Mouse (Mus musculus) lung, adult 18-20 months (tissue): ENCODE measurements around the gene Immp2l.

Source experiments
- DNase-seq, 2 experiments: peaks; one replicate each; pipeline ENCODE4 v3.0.0; 2022; ENCODE audit warnings: mixed read lengths in 2 of 2

The Immp2l gene

GRCm38 (mm10) chr12:41185509-41185908 lies 161.6 kb downstream of the Immp2l start:
- DNase-seq: no peak

GRCm38 (mm10) chr12:41192829-41193228 lies 168.9 kb downstream of the Immp2l start:
- no peak for DNase-seq

- DNase-seq: no peak
Observed at GRCm38 (mm10) chr12:41196374-41196773, 172.5 kb downstream of the Immp2l start.

DNA sequence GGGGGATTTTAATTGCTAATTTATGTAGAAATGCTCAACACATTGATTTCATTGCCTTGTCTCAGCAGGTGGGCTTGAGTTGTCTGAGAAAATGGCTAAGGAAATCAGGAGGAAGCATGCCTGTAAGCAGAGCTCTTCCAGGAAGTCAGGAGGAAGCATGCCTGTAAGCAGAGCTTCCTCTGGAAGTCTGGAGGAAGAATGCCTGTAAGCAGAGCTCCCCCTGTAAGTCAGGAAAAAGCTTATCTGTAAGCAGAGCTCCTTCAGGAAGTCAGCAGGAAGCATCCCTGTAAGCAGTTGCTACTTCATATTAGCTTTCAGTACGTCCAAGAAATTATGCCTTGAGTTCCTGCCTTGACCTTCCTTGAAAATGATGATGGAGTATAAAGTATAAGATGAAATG lies 191.3 kb downstream of the Immp2l start:
- peak in 1 of 2 experiments; percentile 4 for DNase-seq

DNA sequence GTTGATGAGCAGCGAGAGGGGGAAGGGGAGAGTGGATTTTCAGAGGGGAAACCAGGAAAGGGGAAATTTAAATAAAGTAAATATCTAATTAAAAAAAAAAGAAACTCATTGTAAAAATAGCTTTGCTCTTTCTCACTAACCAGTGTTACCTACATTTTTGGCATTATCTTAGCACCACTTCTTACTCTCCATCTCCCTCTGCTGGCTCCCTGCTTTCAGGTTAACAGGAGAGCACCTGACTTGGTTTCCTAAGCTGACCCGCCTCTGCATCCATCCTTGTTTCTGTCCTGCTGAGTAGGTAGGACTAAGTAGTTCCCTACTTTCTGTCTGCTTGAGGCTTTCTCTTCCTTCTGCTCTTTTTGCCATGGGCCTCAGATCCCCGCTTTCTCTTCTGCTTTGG lies 198.0 kb downstream of the Immp2l start:
- DNase-seq: no peak

DNA sequence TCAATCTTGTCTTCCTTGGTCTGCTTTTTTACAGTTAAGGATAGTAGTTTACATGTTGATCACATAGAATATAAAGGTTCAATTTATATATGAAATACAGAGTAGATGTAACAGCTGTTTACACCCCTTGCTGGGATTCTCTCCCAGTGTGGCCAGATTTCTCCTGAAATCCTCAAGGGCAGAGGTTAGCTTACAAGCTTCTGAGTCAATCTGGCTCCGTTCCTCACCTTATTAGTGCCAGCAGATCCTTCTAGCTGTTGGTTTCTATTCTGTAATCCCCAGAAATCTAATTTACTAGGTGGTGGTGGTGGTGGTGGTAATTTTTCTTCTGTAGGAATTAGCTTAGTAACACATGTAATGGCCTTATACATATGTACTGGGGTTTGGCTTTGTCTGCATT lies 199.8 kb downstream of the Immp2l start:
- DNase-seq: no peak

DNA sequence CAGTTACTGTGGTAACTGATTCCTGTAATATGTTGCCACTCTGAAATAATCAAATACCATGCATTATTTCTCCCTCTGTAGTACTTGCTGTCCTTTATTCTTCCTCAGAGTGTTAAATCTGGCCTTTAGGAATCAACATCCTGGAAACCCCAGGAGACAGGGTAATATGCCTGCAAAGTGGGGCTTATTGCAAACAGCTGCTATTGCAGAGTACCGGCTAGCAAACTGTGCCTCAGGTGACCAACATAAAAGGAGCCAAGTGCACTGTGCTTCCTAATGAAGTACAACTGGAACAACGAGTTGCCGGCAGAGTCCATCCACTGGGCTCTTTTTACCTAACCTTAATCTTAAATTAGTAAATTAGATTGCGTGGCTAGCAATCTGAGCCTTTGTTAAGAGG lies 200.6 kb downstream of the Immp2l start:
- DNase-seq: no peak

DNA sequence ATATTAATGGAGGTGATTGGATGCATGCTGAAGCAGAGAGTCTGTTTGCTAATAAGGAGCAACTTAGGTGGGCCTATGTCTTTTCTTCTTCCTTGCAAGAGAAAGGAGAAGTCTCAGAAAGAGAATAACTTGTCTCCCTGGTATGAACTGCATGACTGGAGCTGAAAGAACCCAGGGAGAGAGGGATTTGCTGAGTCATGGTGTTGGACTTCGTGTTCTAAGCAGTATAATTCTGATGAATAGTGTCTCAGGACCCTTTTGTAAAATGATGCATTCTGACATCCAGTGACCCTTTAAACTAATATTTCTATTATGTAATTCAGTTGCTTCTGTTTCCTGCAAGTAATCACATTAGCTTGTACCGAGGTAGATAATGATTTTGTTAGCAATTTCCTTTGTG lies 208.1 kb downstream of the Immp2l start:
- DNase-seq: no peak

- DNase-seq: no peak
Observed at GRCm38 (mm10) chr12:41237880-41238279, 214.0 kb downstream of the Immp2l start.

DNA sequence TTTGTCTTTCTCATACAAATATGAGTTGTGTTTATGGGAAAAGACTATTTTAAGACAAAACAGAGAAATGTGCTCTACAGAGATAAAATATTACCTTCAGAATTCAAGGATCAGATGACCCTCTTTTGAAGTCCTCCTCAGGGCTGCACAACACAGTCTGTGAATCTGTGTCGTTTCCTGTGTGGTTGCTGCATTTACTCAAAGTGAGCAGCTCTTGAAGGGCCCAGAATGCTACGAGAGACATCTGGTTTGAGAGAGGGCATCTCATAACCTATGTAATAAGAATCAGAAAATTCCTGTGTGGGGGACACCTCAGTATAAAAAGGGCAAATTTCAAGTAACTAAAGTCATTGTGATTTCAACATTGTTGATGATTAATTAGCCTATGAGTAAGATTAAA lies 217.3 kb downstream of the Immp2l start:
- no peak for DNase-seq

GRCm38 (mm10) chr12:41248254-41248653 lies 224.4 kb downstream of the Immp2l start:
- no peak for DNase-seq

DNA sequence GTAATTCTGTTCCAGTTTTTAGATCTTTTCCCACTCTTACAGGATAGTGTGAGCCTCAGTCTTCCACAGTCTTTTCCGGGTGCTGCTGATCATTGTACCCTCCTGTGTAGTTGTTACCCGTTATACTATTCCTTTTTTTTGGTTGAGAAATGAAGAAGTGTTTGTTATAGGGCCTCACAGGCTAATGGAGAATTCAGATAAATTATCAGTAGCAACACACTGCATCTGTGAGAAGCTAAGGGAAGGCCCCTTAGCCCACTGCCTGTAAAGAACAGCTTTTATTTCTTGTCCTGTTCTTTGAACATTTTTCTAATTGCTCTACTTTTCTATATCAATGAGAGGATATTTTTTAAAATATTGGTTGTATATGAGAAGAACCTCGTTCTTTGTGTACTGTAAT lies 226.2 kb downstream of the Immp2l start:
- DNase-seq: no peak

DNA sequence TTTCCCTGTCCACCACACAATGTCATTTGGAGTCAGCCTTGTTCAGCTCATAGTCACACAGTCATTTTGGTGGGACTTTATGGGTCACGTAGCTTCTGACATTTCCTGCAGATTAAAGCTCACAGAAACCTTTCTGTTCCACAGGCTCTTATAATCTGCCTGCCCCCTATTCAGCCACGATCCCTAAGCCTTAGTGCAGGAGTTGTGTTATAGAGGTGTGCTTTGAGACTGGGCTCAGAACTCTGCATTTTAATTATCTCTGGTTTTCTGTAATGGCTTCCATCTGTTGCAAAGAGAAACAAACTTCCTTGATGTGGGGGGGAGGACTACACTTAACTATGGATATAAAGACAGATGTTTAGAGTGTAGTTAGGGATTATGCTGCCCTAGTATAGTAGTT lies 234.0 kb downstream of the Immp2l start:
- DNase-seq: no peak

- DNase-seq: no peak
Observed at GRCm38 (mm10) chr12:41259608-41260007, 235.7 kb downstream of the Immp2l start.

DNA sequence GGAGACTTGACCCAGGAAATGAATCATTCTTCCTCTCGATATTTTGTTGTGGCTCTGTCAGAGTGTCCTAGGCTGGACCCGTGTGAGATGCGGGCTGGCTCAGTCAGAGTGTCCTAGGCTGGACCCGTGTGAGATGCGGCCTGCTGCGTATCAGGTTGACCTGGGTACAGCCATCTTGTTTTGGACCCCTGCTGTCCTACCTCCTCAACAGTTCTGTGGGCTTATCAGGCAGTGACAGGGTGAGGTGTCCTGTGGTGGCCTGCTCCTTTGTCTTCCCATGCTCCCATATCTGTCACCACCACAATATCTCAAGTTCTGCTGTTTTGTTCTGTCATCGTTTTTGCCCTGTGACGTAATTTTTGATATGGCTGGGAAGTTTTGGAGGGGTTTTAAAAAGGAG lies 250.2 kb downstream of the Immp2l start:
- no peak for DNase-seq

DNA sequence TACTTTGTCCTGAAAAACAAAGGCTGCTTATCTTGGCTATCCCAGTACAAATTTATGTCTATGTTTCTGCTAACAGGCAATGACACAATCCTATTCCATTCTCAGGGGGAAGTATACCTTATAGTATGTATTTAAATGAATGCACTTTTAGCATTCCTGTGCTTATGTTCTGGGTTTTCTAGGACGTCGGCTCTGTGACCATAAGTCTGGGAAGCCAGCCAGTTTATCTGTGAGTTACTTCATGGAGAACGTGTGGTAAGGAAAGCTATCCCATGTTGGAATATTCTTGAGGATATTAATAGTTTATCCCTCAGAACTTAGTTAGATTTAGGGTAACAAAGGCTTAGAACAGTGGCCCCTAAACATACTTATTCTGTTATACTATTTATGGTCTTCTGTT lies 251.5 kb downstream of the Immp2l start:
- DNase-seq: no peak

GRCm38 (mm10) chr12:41277896-41278295 lies 254.0 kb downstream of the Immp2l start:
- DNase-seq: no peak

DNA sequence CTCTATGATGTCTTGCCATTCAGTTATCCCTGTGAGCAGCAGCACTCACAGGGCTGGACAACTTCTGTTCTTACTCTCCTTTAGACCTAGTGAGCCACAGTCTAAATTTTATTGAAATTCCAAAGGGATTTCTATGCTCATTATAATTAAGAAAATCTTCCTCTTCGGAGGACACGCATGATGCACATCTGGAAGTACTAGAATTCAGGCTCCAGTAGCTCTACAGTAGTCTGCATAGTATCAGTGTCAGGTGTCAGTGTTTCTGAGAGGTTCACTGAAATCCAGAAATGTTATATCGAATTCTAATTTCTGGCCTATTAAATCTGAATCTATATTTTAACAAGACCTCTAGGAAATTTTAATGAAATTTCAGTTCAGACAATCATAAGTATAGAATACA lies 265.2 kb downstream of the Immp2l start:
- DNase-seq: no peak

GRCm38 (mm10) chr12:41307015-41307414 lies 283.1 kb downstream of the Immp2l start:
- DNase-seq: no peak

DNA sequence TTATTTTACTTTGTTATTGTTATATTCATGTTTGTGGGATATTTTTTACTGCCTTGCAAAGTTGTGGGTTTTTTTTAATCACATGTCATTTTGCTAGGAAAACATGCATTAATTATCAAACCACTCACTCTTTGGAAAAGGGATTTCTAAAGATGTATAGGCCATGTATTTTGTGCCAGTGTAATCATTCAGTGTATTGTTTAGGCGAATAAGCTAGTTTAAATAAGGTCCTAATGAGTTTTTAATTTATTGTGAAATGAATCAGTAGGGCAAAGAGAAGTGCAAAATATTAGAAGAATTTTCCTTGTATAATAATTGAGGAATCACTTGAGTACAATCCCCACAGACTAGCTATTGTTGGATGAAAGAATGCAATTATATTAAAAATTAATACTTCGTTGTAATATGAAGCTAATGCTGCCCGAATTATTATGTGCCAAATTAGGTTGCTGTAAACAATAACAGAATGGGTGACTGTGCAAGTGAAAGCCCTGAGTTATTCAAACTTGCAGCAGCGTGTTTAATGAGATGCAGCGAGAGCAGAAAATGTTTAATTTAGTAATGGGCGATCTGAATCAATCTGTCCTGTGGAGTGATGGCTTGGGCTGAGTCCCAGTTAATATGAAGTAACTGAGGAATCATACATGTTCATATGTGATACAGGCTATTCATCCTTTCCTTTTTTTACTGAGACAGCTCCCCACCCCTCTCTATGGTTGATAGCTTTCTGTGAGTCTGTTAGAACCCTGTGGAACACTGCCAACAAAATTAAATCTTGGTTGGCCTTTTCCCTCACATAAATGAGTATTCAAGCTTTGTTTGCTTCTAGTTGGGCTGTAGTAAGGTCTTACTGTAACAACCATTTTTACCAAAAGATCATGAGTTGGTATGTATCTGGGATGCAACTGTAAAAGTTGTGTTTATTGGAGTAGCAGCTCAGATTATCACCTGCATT lies 285.1 kb downstream of the Immp2l start:
- DNase-seq: no peak

GRCm38 (mm10) chr12:41313391-41313790 lies 289.5 kb downstream of the Immp2l start:
- DNase-seq: no peak

GRCm38 (mm10) chr12:41314811-41315461 lies 291.0 kb downstream of the Immp2l start:
- no peak for DNase-seq

- DNase-seq: no peak
Observed at GRCm38 (mm10) chr12:41315871-41316270, 292.0 kb downstream of the Immp2l start.

- DNase-seq: no peak
Observed at GRCm38 (mm10) chr12:41316426-41316825, 292.5 kb downstream of the Immp2l start.
